Mouse (Mus musculus) lung, postnatal 10 days (tissue): Measurements from ENCODE around the gene Amz2.

Source experiments
- DNase-seq: peaks from one replicate; pipeline ENCODE4 v3.0.0; 2021

The Amz2 gene

GRCm38 (mm10) chr11:109425392-109426271 is at the start of gene Amz2:
Amz2 (plus strand) TSS chr11:109425946.
- DNase-seq, result peak; percentile 99

GRCm38 (mm10) chr11:109376484-109377143 is 49.1 kb upstream of the Amz2 start:
- DNase-seq, result no peak

- no peak for DNase-seq
Observed at GRCm38 (mm10) chr11:109377477-109377876, 48.3 kb upstream of the Amz2 start.

- peak; percentile 43 for DNase-seq
Observed at GRCm38 (mm10) chr11:109378051-109378450, 47.7 kb upstream of the Amz2 start.

GRCm38 (mm10) chr11:109380662-109381061 is 45.1 kb upstream of the Amz2 start:
- DNase-seq, result no peak

GRCm38 (mm10) chr11:109385296-109385695 is 40.5 kb upstream of the Amz2 start:
- no peak for DNase-seq

- peak; percentile 59 for DNase-seq
Observed at GRCm38 (mm10) chr11:109389046-109389445, 36.7 kb upstream of the Amz2 start.

GRCm38 (mm10) chr11:109391200-109391599 is 34.5 kb upstream of the Amz2 start:
- DNase-seq, result no peak

- DNase-seq, result no peak
Observed at GRCm38 (mm10) chr11:109391760-109392159, 34.0 kb upstream of the Amz2 start.

GRCm38 (mm10) chr11:109392601-109393000 is 33.1 kb upstream of the Amz2 start:
- DNase-seq, result no peak

GRCm38 (mm10) chr11:109394758-109395157 is 31.0 kb upstream of the Amz2 start:
- DNase-seq, result no peak

- no peak for DNase-seq
Observed at GRCm38 (mm10) chr11:109395291-109395690, 30.5 kb upstream of the Amz2 start.

GRCm38 (mm10) chr11:109406431-109406830 is 19.3 kb upstream of the Amz2 start:
- no peak for DNase-seq

- no peak for DNase-seq
Observed at GRCm38 (mm10) chr11:109410197-109410980, 15.4 kb upstream of the Amz2 start.

- no peak for DNase-seq
Observed at GRCm38 (mm10) chr11:109413617-109414016, 12.1 kb upstream of the Amz2 start, which contains the start of gene 9930022D16Rik. 9930022D16Rik (plus strand) TSS chr11:109413917.

- DNase-seq, result no peak
Observed at GRCm38 (mm10) chr11:109414802-109415201, 10.9 kb upstream of the Amz2 start.

GRCm38 (mm10) chr11:109416709-109417420 is 8.9 kb upstream of the Amz2 start:
- DNase-seq, result peak; percentile 73

GRCm38 (mm10) chr11:109417472-109418040 is 8.2 kb upstream of the Amz2 start:
- DNase-seq, result peak; percentile 28

GRCm38 (mm10) chr11:109419461-109419860 is 6.3 kb upstream of the Amz2 start:
- DNase-seq, result no peak

GRCm38 (mm10) chr11:109419961-109420566 is 5.7 kb upstream of the Amz2 start:
- DNase-seq, result peak; percentile 16

GRCm38 (mm10) chr11:109420567-109420962 is 5.2 kb upstream of the Amz2 start:
- DNase-seq, result no peak

GRCm38 (mm10) chr11:109421205-109421604 is 4.5 kb upstream of the Amz2 start:
- no peak for DNase-seq
